Mouse (Mus musculus) megakaryocyte, embryonic 14.5 days (primary cell): ENCODE results near the gene Map7.

Experiments used
- FLI1 ChIP-seq: IDR thresholded peaks from 2 replicates; pipeline ENCODE4 v1.6.1; 2012; ENCODE audit warnings: low read length, inconsistent platforms, mixed read lengths
- GATA1 ChIP-seq: IDR thresholded peaks from 3 replicates; pipeline ENCODE4 v1.6.1; 2012; ENCODE audit warnings: mixed read lengths, low read length, inconsistent platforms, borderline replicate concordance

- TF ChIP-seq GATA1 = no peak
- no peak for TF ChIP-seq FLI1
Measured at GRCm38 (mm10) chr10:20203502-20203901, 55.2 kb downstream of the Map7 start.
